In the genomic region with DNA sequence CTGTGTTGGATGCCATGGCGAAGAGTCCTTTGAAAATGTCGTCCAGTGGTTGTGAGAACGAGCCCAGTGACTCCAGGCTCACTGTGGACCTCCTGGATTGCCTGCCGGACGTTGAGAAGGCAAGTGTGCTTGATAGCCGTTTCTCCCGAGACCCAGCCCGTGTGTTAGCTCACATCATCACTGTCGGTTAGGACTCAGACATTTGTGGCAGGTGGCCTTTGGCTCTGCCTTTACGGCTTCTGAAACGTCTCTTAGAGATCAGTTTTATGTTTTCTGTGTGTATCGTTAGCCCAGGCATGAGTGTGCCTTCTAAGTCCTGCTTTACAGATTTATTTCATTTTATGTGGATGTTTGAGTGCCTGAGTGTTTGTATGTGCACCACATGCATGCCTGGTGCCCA, we compare ENCODE assay signal across 28 mouse cellular contexts. TPM values are rescaled to one million over a fixed set of nuclear protein-coding genes. Genes with fewer than 3 reads are reported as not detected.
"Had no signal": no experiment of that assay in that cellular context is flagged by ENCODE, and none has a peak within 500 bp of the region (broad histone marks: within the 10 kb centered on the region; RNA-seq: fewer than 3 reads in every experiment).

No protein-coding gene starts in this region.

- H3K27me3 ChIP-seq: limb, embryonic 12.5 days; limb, embryonic 13.5 days; limb, embryonic 15.5 days; liver, embryonic 12.5 days; liver, embryonic 13.5 days; liver, embryonic 15.5 days; lung, embryonic 15.5 days; midbrain, embryonic 12.5 days; midbrain, embryonic 13.5 days; midbrain, embryonic 15.5 days; neural tube, embryonic 12.5 days had no signal

- DNase-seq: left cerebral cortex, postnatal 4 days; liver; liver, embryonic 13.5 days; liver, postnatal 0 days; lung, adult 18-20 months; lung, adult 2 months; lung, embryonic 14.5 days; lung, postnatal 10 days; lung, postnatal 14 days; lung, postnatal 36 days; lung, postnatal 4 days; midbrain, embryonic 14.5 days had no signal

- H3K9me3 ChIP-seq: limb, embryonic 10.5 days; limb, embryonic 12.5 days; limb, embryonic 13.5 days; limb, embryonic 15.5 days; liver, embryonic 13.5 days; liver, embryonic 15.5 days; lung, embryonic 15.5 days; midbrain, embryonic 10.5 days; midbrain, embryonic 12.5 days; midbrain, embryonic 13.5 days; midbrain, embryonic 15.5 days; neural tube, embryonic 12.5 days had no signal

- H3K36me3 ChIP-seq: midbrain, embryonic 15.5 days had no signal

- H3K4me1 ChIP-seq: limb, embryonic 15.5 days; liver, embryonic 12.5 days; liver, embryonic 13.5 days; liver, embryonic 15.5 days; megakaryocyte, embryonic 14.5 days; neural tube, embryonic 12.5 days had no signal

- H3K27ac ChIP-seq: limb, embryonic 10.5 days; limb, embryonic 12.5 days; limb, embryonic 13.5 days; limb, embryonic 15.5 days; liver, embryonic 12.5 days; liver, embryonic 13.5 days; liver, embryonic 14.5 days; liver, embryonic 15.5 days; lung, embryonic 15.5 days; macrophage; midbrain, embryonic 10.5 days; midbrain, embryonic 12.5 days; midbrain, embryonic 13.5 days; midbrain, embryonic 15.5 days; neural tube, embryonic 12.5 days had no signal

- H3K4me3 ChIP-seq: limb, embryonic 10.5 days; limb, embryonic 12.5 days; limb, embryonic 13.5 days; limb, embryonic 15.5 days; liver, embryonic 12.5 days; liver, embryonic 13.5 days; liver, embryonic 15.5 days; lung, embryonic 15.5 days; megakaryocyte, embryonic 14.5 days; midbrain, embryonic 10.5 days; midbrain, embryonic 12.5 days; midbrain, embryonic 13.5 days; midbrain, embryonic 15.5 days; myocyte; neural tube, embryonic 12.5 days had no signal

RNA-seq across cellular contexts. Expression of a gene that starts 26.7 kb away (rescaled TPM):
- polyA plus RNA-seq: macrophage had no signal
